Mouse (Mus musculus): ENCODE results near the gene Olfr1122. TPM values are rescaled to one million over a fixed set of nuclear protein-coding genes. Genes with fewer than 3 reads are reported as not detected.

Olfr1122 gene
- polyA plus RNA-seq, 1 experiment from 2014 or later = not detected

DNA sequence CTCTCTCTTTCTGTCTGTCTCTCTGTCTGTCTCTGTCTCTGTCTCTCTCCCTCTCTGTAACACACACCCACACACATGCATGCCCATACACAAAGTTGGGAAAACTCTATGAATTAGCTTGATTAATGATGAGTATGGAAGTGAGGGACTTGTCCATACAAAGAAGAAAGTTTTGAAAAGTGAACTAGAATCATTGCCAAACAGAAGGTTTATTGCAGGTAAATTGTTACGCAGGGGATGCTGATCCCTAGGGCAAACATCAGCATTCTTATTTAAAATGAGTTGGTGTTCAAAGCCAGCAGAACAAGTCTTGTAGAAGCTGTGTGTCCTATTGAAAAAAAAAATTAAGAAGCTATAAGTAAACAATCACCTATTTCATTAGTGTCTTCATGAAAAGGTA, 30.7 kb downstream of the Olfr1122 start, which contains the start of gene Olfr1123:
TSS of gene Olfr1123 (plus strand) at position 301 of the 400 bp plus-strand sequence.
- no peak for DNase-seq
- Histone ChIP-seq H3K9ac (replicated peaks) (no peak within 1 kb of the TSS), H3K4me1 (ENCODE audit: insufficient read depth) (no peaks in the 10 kb centered on the region), H3K4me2 (ENCODE audit: low read depth, low read length) (no peak within 1 kb of the TSS), H3K4me3 (ENCODE audit: low read depth, low read length) (no peak within 1 kb of the TSS), H3K27me3 (ENCODE audit: insufficient read depth, low read length) (no peaks in the 10 kb centered on the region), H3K9me3 (ENCODE audit: low read length) (no peaks in the 10 kb centered on the region), H3K36me3 (replicated peaks; ENCODE audit: insufficient read depth, low read length) (no peaks in the 10 kb centered on the region), H3K27ac (ENCODE audit: low read depth) (no peak within 1 kb of the TSS)
- WGBS (ENCODE audit: insufficient replicate concordance) = 89% methylated on average over 1 of the region's 1 CpGs
- TF ChIP-seq CTCF (IDR thresholded peaks at IDR 0.05; ENCODE audit: low read depth) = no peak
- no peak for TF ChIP-seq EP300 (IDR thresholded peaks at IDR 0.05; ENCODE audit: low read depth)
- ATAC-seq = no peak

DNA sequence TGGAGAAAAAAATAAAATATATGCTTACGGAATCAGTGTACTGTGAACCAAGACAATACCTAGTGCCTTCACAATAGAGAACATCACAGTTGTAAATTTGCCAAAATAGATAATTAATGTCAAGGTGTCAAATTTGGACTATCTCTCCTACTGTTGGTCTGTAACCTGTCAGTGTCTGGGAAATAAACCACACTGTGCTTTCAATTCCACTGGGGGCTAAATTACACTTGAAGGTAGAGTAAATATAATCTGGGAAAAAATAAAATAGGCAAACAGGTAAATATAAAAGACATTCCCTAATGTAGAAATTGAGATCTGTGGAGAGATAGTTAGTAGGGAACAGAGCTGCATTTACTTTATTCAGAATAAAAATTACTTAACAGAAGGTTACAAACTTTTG, 44.3 kb downstream of the Olfr1122 start, which contains the start of gene Olfr1124:
TSS of gene Olfr1124 (plus strand) at position 301 of the 400 bp plus-strand sequence.
- WGBS (ENCODE audit: insufficient replicate concordance) = 83% methylated on average over 1 of the region's 1 CpGs
- TF ChIP-seq CTCF (IDR thresholded peaks at IDR 0.05; ENCODE audit: low read depth) (no peak), EP300 (IDR thresholded peaks at IDR 0.05; ENCODE audit: low read depth) (no peak)
- no peak for DNase-seq
- Histone ChIP-seq H3K27me3 (ENCODE audit: insufficient read depth, low read length) (no peaks in the 10 kb centered on the region), H3K4me1 (ENCODE audit: insufficient read depth) (no peaks in the 10 kb centered on the region), H3K4me2 (ENCODE audit: low read depth, low read length) (no peak within 1 kb of the TSS), H3K9ac (replicated peaks) (no peak within 1 kb of the TSS), H3K27ac (ENCODE audit: low read depth) (no peak within 1 kb of the TSS), H3K9me3 (ENCODE audit: low read length) (no peaks in the 10 kb centered on the region), H3K4me3 (ENCODE audit: low read depth, low read length) (no peak within 1 kb of the TSS), H3K36me3 (replicated peaks; ENCODE audit: insufficient read depth, low read length) (no peaks in the 10 kb centered on the region)
- no peak for ATAC-seq

DNA sequence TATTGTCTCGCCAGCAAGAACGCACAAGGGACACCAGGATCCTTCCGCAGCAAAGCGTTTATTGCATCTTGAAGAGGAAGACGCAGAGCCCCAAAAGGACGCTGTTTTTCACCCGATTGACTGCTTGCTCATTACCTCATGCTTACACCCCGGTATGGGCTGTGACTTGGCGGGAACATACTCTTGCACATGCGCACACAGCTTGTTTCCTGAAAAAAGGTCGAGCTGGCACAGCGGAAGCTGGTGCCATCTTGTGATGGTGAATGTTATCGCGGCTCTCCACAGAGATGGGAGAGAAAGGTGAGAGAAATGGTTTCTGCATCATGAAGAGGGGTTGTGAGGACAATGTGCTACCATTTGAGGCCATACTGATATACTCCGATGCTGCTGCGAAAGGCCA, 52.1 kb downstream of the Olfr1122 start:
- no peak overlapping the region for H3K4me2 ChIP-seq (ENCODE audit: low read depth, low read length)
- TF ChIP-seq CTCF (IDR thresholded peaks at IDR 0.05; ENCODE audit: low read depth) = no peak
- no peak for TF ChIP-seq EP300 (IDR thresholded peaks at IDR 0.05; ENCODE audit: low read depth)
- H3K4me1 ChIP-seq (ENCODE audit: insufficient read depth) = no peaks in the 10 kb centered on the region
- WGBS (ENCODE audit: insufficient replicate concordance) = 78% methylated on average over 16 of the region's 16 CpGs
- H3K4me3 ChIP-seq (ENCODE audit: low read depth, low read length) = no peak overlapping the region
- H3K27ac ChIP-seq (ENCODE audit: low read depth) = no peak overlapping the region
- H3K9ac ChIP-seq (replicated peaks) = no peak overlapping the region
- no peaks in the 10 kb centered on the region for H3K36me3 ChIP-seq (replicated peaks; ENCODE audit: insufficient read depth, low read length)
- DNase-seq (no peak), ATAC-seq (no peak)
- H3K9me3 ChIP-seq (ENCODE audit: low read length) = no peaks in the 10 kb centered on the region
- H3K27me3 ChIP-seq (ENCODE audit: insufficient read depth, low read length) = no peaks in the 10 kb centered on the region

Other genes with a start within 250 kb of the Olfr1122 start
- gene Olfr1110, start 245.5 kb upstream of the Olfr1122 start, polyA plus RNA-seq (2015; fragmentation: Nextera tagmentation; extraction: Ambion mirVana) = not detected in 2 replicates
- gene Olfr1111, start 233.2 kb upstream of the Olfr1122 start, polyA plus RNA-seq (2015; fragmentation: Nextera tagmentation; extraction: Ambion mirVana) = not detected in 2 replicates
- gene Olfr1112, start 198.1 kb upstream of the Olfr1122 start, polyA plus RNA-seq (2015; fragmentation: Nextera tagmentation; extraction: Ambion mirVana) = not detected in 2 replicates
- gene Olfr1113, start 176.9 kb upstream of the Olfr1122 start, polyA plus RNA-seq (2015; fragmentation: Nextera tagmentation; extraction: Ambion mirVana) = not detected in 2 replicates
- not detected in 2 replicates for gene Olfr1115, start 137.8 kb upstream of the Olfr1122 start, polyA plus RNA-seq (2015; fragmentation: Nextera tagmentation; extraction: Ambion mirVana)
- gene Olfr1116, start 118.3 kb upstream of the Olfr1122 start, polyA plus RNA-seq (2015; fragmentation: Nextera tagmentation; extraction: Ambion mirVana) = not detected in 2 replicates
- not detected in 2 replicates for gene Olfr1118, start 78.3 kb upstream of the Olfr1122 start, polyA plus RNA-seq (2015; fragmentation: Nextera tagmentation; extraction: Ambion mirVana)
- not detected in 2 replicates for gene Olfr1120, start 31.0 kb upstream of the Olfr1122 start, polyA plus RNA-seq (2015; fragmentation: Nextera tagmentation; extraction: Ambion mirVana)
- gene Olfr1121, start 16.0 kb upstream of the Olfr1122 start, polyA plus RNA-seq (2015; fragmentation: Nextera tagmentation; extraction: Ambion mirVana) = not detected in 2 replicates
- not detected in 2 replicates for gene Olfr1123, start 30.8 kb downstream of the Olfr1122 start, polyA plus RNA-seq (2015; fragmentation: Nextera tagmentation; extraction: Ambion mirVana)
- not detected in 2 replicates for gene Olfr1124, start 44.4 kb downstream of the Olfr1122 start, polyA plus RNA-seq (2015; fragmentation: Nextera tagmentation; extraction: Ambion mirVana)
- gene Olfr1126, start 68.1 kb downstream of the Olfr1122 start, polyA plus RNA-seq (2015; fragmentation: Nextera tagmentation; extraction: Ambion mirVana) = not detected in 2 replicates
- gene Pramel7, start 111.2 kb downstream of the Olfr1122 start, polyA plus RNA-seq (2015; fragmentation: Nextera tagmentation; extraction: Ambion mirVana) = not detected in 2 replicates
- not detected in 2 replicates for gene Pramel6, start 120.7 kb downstream of the Olfr1122 start, polyA plus RNA-seq (2015; fragmentation: Nextera tagmentation; extraction: Ambion mirVana)
- gene Olfr153, start 145.9 kb downstream of the Olfr1122 start, polyA plus RNA-seq (2015; fragmentation: Nextera tagmentation; extraction: Ambion mirVana) = not detected in 2 replicates
- not detected in 2 replicates for gene Olfr1128, start 159.7 kb downstream of the Olfr1122 start, polyA plus RNA-seq (2015; fragmentation: Nextera tagmentation; extraction: Ambion mirVana)
- not detected in 2 replicates for gene Olfr1129, start 188.1 kb downstream of the Olfr1122 start, polyA plus RNA-seq (2015; fragmentation: Nextera tagmentation; extraction: Ambion mirVana)
- gene Olfr1130, start 220.4 kb downstream of the Olfr1122 start, polyA plus RNA-seq (2015; fragmentation: Nextera tagmentation; extraction: Ambion mirVana) = not detected in 2 replicates
- not detected in 2 replicates for gene Olfr1131, start 241.3 kb downstream of the Olfr1122 start, polyA plus RNA-seq (2015; fragmentation: Nextera tagmentation; extraction: Ambion mirVana)

Data from liver, postnatal 0 days (tissue).